Mouse (Mus musculus): ENCODE data around the gene Slc35c2. TPM values are rescaled to one million over a fixed set of nuclear protein-coding genes. Genes with fewer than 3 reads are reported as not detected.

Gene Slc35c2
- polyA plus RNA-seq, 1 experiment = 24.6 TPM

DNA sequence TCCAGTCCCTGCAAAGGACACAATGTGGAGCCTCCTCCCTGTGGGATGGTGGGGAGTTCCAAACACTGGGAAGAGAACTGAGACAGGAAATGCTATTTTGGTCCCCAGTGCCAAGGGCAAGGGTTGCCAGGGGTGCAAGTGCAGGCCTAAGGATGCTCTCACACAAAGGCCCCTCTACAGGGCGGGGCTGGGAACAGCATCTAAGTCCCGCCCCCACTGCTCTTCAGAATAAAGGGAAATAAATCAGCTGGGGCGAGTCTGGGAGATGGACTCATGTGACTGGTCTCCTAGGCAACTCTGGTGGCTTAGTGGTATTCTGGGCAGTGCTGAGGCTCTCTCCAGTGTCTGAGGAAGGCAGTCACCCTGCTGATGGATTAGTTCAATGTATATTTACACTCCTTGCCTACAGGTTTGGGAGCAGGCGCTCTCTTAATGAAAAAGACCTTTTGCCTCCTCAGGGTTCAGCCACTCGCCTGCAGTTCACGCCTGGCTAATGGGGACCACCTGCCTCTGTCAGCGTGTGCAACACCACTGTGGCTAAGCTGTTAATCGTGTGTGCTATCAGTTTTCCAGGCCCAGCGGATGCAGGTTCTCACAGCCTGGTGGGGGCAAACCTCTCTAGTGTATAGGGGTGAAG lies 29.3 kb upstream of the Slc35c2 start:
- no peak overlapping the region for H3K4me3 ChIP-seq (ENCODE audit: low read depth, low read length)
- H3K27me3 ChIP-seq (ENCODE audit: control insufficient read depth, insufficient read depth, low read length, poor library complexity, severe bottlenecking) = no peaks in the 10 kb centered on the region

DNA sequence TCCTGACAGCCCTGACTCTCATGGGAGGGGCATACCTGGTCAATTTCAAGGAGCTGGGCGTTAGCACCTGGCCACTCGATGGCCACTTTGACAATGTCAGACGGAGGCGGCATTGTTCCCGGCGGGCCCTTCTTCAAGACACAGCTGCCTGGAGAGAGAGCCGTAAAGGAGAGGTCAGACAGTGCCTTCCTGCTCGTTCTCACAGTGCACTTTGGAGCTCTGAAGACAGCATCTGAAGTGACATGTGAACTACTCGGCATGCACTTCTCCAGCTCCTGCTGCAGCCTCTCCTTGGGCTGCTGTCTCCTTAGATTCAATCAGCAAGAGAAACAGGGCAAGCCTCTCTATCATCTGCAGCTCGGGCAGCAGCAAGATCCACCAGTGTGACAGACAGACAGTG lies 28.5 kb upstream of the Slc35c2 start:
- Histone ChIP-seq H3K9me3 (replicated peaks; ENCODE audit: control insufficient read depth, insufficient read depth, low read length, poor library complexity, severe bottlenecking) (no peaks in the 10 kb centered on the region), H3K36me3 (ENCODE audit: control insufficient read depth, insufficient read depth, low read length, poor library complexity, severe bottlenecking) (peaks cover 3% of the 10 kb centered on the region; the same call in 1 of the 2 replicates), H3K27ac (ENCODE audit: insufficient read depth, low read length) (no peak overlapping the region), H3K4me3 (ENCODE audit: low read depth, low read length) (no peak overlapping the region), H3K9ac (ENCODE audit: low read depth, poor library complexity, severe bottlenecking) (no peak overlapping the region), H3K4me1 (ENCODE audit: control insufficient read depth, insufficient read depth, low read length) (peaks cover 2% of the 10 kb centered on the region), H3K27me3 (ENCODE audit: control insufficient read depth, insufficient read depth, low read length, poor library complexity, severe bottlenecking) (no peaks in the 10 kb centered on the region)
- TF ChIP-seq CTCF (IDR thresholded peaks at IDR 0.05; ENCODE audit: low read depth, low read length) (no peak), EP300 (IDR thresholded peaks at IDR 0.05; ENCODE audit: insufficient read depth, low read depth, low read length) (no peak), POLR2A (IDR thresholded peaks at IDR 0.05; ENCODE audit: insufficient read depth, low read length) (no peak)

More for the DNA sequence above, 29.3 kb upstream of the Slc35c2 start:
- no peaks in the 10 kb centered on the region for H3K9me3 ChIP-seq (replicated peaks; ENCODE audit: control insufficient read depth, insufficient read depth, low read length, poor library complexity, severe bottlenecking)
- peaks cover 2% of the 10 kb centered on the region for H3K4me1 ChIP-seq (ENCODE audit: control insufficient read depth, insufficient read depth, low read length)
- H3K9ac ChIP-seq (ENCODE audit: low read depth, poor library complexity, severe bottlenecking) = no peak overlapping the region
- H3K27ac ChIP-seq (ENCODE audit: insufficient read depth, low read length) = no peak overlapping the region
- TF ChIP-seq EP300 (IDR thresholded peaks at IDR 0.05; ENCODE audit: insufficient read depth, low read depth, low read length) = no peak
- no peak for TF ChIP-seq POLR2A (IDR thresholded peaks at IDR 0.05; ENCODE audit: insufficient read depth, low read length)
- TF ChIP-seq CTCF (IDR thresholded peaks at IDR 0.05; ENCODE audit: low read depth, low read length) = no peak
- H3K36me3 ChIP-seq (ENCODE audit: control insufficient read depth, insufficient read depth, low read length, poor library complexity, severe bottlenecking) = peaks cover 3% of the 10 kb centered on the region; the same call in 1 of the 2 replicates

DNA sequence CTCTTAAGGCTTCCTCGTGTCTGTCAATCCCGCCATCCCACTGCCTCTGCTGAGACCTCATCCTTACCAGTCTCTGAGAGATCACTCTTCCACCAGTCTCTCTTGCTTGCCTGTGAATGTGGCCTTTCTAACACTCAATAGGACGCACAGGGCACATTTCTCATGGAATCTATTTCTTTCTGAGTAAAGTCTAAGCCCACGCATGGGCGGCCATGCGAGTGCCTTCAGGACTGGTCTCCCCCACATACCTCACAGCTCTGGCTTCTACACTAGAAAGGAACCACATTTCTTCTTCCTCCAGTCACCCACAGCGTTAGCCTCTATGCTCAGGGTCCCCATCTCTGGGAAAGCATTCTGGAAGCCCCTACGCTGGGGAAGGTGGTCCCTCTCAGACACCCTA lies 26.5 kb upstream of the Slc35c2 start:
- H3K36me3 ChIP-seq (ENCODE audit: control insufficient read depth, insufficient read depth, low read length, poor library complexity, severe bottlenecking) = peaks cover 3% of the 10 kb centered on the region; the same call in 1 of the 2 replicates
- H3K27ac ChIP-seq (ENCODE audit: insufficient read depth, low read length) = no peak overlapping the region
- no peak overlapping the region for H3K9ac ChIP-seq (ENCODE audit: low read depth, poor library complexity, severe bottlenecking)
- peaks cover 2% of the 10 kb centered on the region for H3K4me1 ChIP-seq (ENCODE audit: control insufficient read depth, insufficient read depth, low read length)
- no peaks in the 10 kb centered on the region for H3K9me3 ChIP-seq (replicated peaks; ENCODE audit: control insufficient read depth, insufficient read depth, low read length, poor library complexity, severe bottlenecking)
- H3K4me3 ChIP-seq (ENCODE audit: low read depth, low read length) = no peak overlapping the region
- TF ChIP-seq POLR2A (IDR thresholded peaks at IDR 0.05; ENCODE audit: insufficient read depth, low read length) = no peak
- no peak for TF ChIP-seq EP300 (IDR thresholded peaks at IDR 0.05; ENCODE audit: insufficient read depth, low read depth, low read length)
- TF ChIP-seq CTCF (IDR thresholded peaks at IDR 0.05; ENCODE audit: low read depth, low read length) = no peak
- no peaks in the 10 kb centered on the region for H3K27me3 ChIP-seq (ENCODE audit: control insufficient read depth, insufficient read depth, low read length, poor library complexity, severe bottlenecking)

DNA sequence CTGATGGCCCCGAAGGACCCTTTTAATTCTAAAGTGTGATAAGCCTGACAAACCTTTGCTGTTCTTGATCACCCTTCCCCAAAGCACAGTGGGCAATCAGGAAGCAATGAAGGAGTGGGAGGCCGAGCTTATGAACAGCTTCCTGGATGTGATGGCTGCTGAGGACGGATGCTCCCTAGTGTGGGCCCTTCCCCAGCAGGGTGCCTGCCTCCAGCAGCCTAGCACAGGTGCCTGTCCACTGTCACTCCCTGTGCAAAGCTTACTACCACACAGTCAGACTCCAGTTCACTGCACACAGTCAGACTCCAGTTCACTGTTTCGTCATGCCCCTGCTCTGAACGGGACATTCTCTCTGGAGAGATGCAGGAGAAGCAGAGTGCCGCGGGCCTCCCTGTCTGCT lies 24.7 kb upstream of the Slc35c2 start:
- H3K4me3 ChIP-seq (ENCODE audit: low read depth, low read length) = no peak overlapping the region
- peaks cover 2% of the 10 kb centered on the region for H3K4me1 ChIP-seq (ENCODE audit: control insufficient read depth, insufficient read depth, low read length)
- no peak overlapping the region for H3K9ac ChIP-seq (ENCODE audit: low read depth, poor library complexity, severe bottlenecking)
- H3K9me3 ChIP-seq (replicated peaks; ENCODE audit: control insufficient read depth, insufficient read depth, low read length, poor library complexity, severe bottlenecking) = no peaks in the 10 kb centered on the region
- no peaks in the 10 kb centered on the region for H3K27me3 ChIP-seq (ENCODE audit: control insufficient read depth, insufficient read depth, low read length, poor library complexity, severe bottlenecking)
- no peak overlapping the region for H3K27ac ChIP-seq (ENCODE audit: insufficient read depth, low read length)
- TF ChIP-seq POLR2A (IDR thresholded peaks at IDR 0.05; ENCODE audit: insufficient read depth, low read length) = no peak
- no peak for TF ChIP-seq CTCF (IDR thresholded peaks at IDR 0.05; ENCODE audit: low read depth, low read length)
- no peak for TF ChIP-seq EP300 (IDR thresholded peaks at IDR 0.05; ENCODE audit: insufficient read depth, low read depth, low read length)
- H3K36me3 ChIP-seq (ENCODE audit: control insufficient read depth, insufficient read depth, low read length, poor library complexity, severe bottlenecking) = peaks cover 3% of the 10 kb centered on the region; the same call in 1 of the 2 replicates

DNA sequence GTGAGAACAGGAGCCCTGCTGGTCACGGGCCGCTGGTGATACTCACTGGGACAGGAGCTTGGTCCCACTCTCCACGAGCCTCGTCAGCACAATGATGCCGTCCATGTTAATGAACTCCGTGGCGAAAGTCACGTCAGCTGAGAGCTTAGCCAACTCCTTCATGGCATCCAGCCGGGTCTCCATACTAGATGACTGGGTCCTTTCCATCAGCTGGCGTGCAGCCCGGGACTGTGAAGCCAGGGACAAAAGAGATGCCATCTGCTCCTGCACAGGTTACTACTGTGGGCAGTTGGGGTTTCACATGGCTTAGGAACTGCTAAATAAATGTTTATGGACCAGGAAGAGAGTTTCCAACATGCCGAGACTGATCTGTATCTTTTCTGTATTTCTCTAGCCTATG lies 23.9 kb upstream of the Slc35c2 start:
- Histone ChIP-seq H3K27ac (ENCODE audit: insufficient read depth, low read length) (no peak overlapping the region), H3K27me3 (ENCODE audit: control insufficient read depth, insufficient read depth, low read length, poor library complexity, severe bottlenecking) (no peaks in the 10 kb centered on the region), H3K4me1 (ENCODE audit: control insufficient read depth, insufficient read depth, low read length) (no peaks in the 10 kb centered on the region), H3K9me3 (replicated peaks; ENCODE audit: control insufficient read depth, insufficient read depth, low read length, poor library complexity, severe bottlenecking) (no peaks in the 10 kb centered on the region), H3K4me3 (ENCODE audit: low read depth, low read length) (no peak overlapping the region), H3K9ac (ENCODE audit: low read depth, poor library complexity, severe bottlenecking) (no peak overlapping the region), H3K36me3 (ENCODE audit: control insufficient read depth, insufficient read depth, low read length, poor library complexity, severe bottlenecking) (peaks cover 3% of the 10 kb centered on the region; the same call in 1 of the 2 replicates)
- TF ChIP-seq CTCF (IDR thresholded peaks at IDR 0.05; ENCODE audit: low read depth, low read length) = no peak
- no peak for TF ChIP-seq EP300 (IDR thresholded peaks at IDR 0.05; ENCODE audit: insufficient read depth, low read depth, low read length)
- TF ChIP-seq POLR2A (IDR thresholded peaks at IDR 0.05; ENCODE audit: insufficient read depth, low read length) = no peak

DNA sequence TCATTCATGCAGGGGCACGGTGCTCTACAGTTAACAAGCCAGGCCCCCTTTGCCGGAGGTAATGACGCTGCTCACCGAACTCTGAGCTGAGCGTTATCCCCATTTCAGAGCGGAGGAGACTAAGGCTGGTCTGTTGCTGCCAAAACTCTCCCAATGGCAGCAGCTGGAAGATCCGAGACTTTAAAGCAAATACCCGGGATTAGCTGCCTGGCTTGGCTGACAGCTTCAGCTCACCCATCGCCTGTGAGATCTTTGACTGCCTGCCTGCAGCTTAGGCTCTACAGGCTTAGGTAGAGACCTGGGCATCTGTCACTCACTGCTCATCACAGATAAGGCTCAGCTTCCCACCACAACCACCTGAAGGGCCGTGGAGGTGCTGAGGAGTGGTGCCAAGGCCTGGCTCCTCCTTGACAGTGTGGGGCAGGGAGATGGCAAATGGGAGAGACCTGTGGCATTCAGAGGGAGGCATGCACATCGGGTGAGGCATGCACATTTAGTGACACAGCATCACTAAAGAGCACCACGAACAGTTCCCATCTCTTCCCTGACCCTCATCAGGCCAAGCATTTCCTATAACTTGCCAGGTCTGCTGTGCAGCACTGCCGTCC lies 23.3 kb upstream of the Slc35c2 start:
- Histone ChIP-seq H3K4me1 (ENCODE audit: control insufficient read depth, insufficient read depth, low read length) (no peaks in the 10 kb centered on the region), H3K9me3 (replicated peaks; ENCODE audit: control insufficient read depth, insufficient read depth, low read length, poor library complexity, severe bottlenecking) (no peaks in the 10 kb centered on the region), H3K36me3 (ENCODE audit: control insufficient read depth, insufficient read depth, low read length, poor library complexity, severe bottlenecking) (peaks cover 3% of the 10 kb centered on the region; the same call in 1 of the 2 replicates), H3K4me3 (ENCODE audit: low read depth, low read length) (no peak overlapping the region), H3K9ac (ENCODE audit: low read depth, poor library complexity, severe bottlenecking) (no peak overlapping the region), H3K27ac (ENCODE audit: insufficient read depth, low read length) (no peak overlapping the region), H3K27me3 (ENCODE audit: control insufficient read depth, insufficient read depth, low read length, poor library complexity, severe bottlenecking) (no peaks in the 10 kb centered on the region)
- TF ChIP-seq CTCF (IDR thresholded peaks at IDR 0.05; ENCODE audit: low read depth, low read length) = no peak
- no peak for TF ChIP-seq POLR2A (IDR thresholded peaks at IDR 0.05; ENCODE audit: insufficient read depth, low read length)
- TF ChIP-seq EP300 (IDR thresholded peaks at IDR 0.05; ENCODE audit: insufficient read depth, low read depth, low read length) = no peak
